Mouse (Mus musculus) adrenal gland, adult (tissue): ENCODE measurements at regions not wholly inside any gene's neighbourhood (a gene's known extent, or its start where the extent isn't known, plus 50 kb on each side); places are given as distances from the start of the nearest gene placed in this dataset.
A peak's percentile ranks its signal among the peaks of the same experiment; 100 is the strongest.

Experiments
- DNase-seq, 2 experiments: peaks; one replicate each; pipeline ENCODE4 v3.0.0; 2022 to 2023; ENCODE audit warnings: low spot score in 1 of 2; ENCODE audit not compliant: inconsistent age in 2 of 2

GRCm38 (mm10) chr17:61033544-61034251 is 1847.4 kb downstream of the Efna5 start:
- no peak for DNase-seq

GRCm38 (mm10) chr17:61018647-61019046 is 1862.5 kb downstream of the Efna5 start:
- DNase-seq: peak in 1 of 2 experiments; percentile 25
